Mouse (Mus musculus): ENCODE data around the gene Vmn1r58. TPM values are rescaled to one million over a fixed set of nuclear protein-coding genes. Genes with fewer than 3 reads are reported as not detected.

The Vmn1r58 gene
- not detected for total RNA-seq (2023)

GRCm38 (mm10) chr7:5413296-5413695 is at the start of gene Vmn1r58:
Vmn1r58 (minus strand) TSS chr7:5413396.

GRCm38 (mm10) chr7:5456674-5457073 is 43.5 kb upstream of the Vmn1r58 start, which contains the start of gene Vmn1r59:
Vmn1r59 (minus strand) TSS chr7:5456774.

Other genes starting within 250 kb of the Vmn1r58 start
- gene Vmn1r56, start 216.6 kb downstream of the Vmn1r58 start, total RNA-seq (2023): not detected
- not detected for gene Vmn1r57, start 194.9 kb downstream of the Vmn1r58 start, total RNA-seq (2023)
- not detected for gene Gm5065, start 62.9 kb downstream of the Vmn1r58 start, total RNA-seq (2023)
- not detected for gene Nlrp2, start 62.4 kb downstream of the Vmn1r58 start, total RNA-seq (2023)
- gene Vmn1r59, start 43.4 kb upstream of the Vmn1r58 start, total RNA-seq (2023): not detected
- not detected for gene Vmn2r28, start 80.6 kb upstream of the Vmn1r58 start, total RNA-seq (2023)
- not detected for gene Vmn1r60, start 133.9 kb upstream of the Vmn1r58 start, total RNA-seq (2023)
- not detected for gene Vmn1r61, start 199.9 kb upstream of the Vmn1r58 start, total RNA-seq (2023)